Mouse (Mus musculus) left cerebral cortex, adult 2 months (tissue): ENCODE measurements around the gene Parp3. TPM values are rescaled to one million over a fixed set of nuclear protein-coding genes. Genes with fewer than 3 reads are reported as not detected.

Source experiments
- DNase-seq, 2 experiments: peaks; one replicate each; pipeline ENCODE4 v3.0.0; 2021 to 2022; ENCODE audit warnings: low spot score in 2 of 2, mixed read lengths in 1 of 2; ENCODE audit errors: extremely low spot score in 1 of 2
- H3K27ac ChIP-seq: fragments of 200-600 bp; 2 replicates; pipeline ENCODE4 v1.8.1; 2022
- H3K4me3 ChIP-seq: fragments of 200-600 bp; 2 replicates; pipeline ENCODE4 v1.8.1; 2022
- CTCF ChIP-seq: fragments of 200-600 bp; IDR thresholded peaks from 2 replicates; pipeline ENCODE4 v1.8.1; 2022; ENCODE audit warnings: antibody characterized with exemption, mild to moderate bottlenecking, moderate library complexity
- intact Hi-C: fragments of 180-260 bp; cut with DNase I; formaldehyde crosslinking; loops from one replicate; pipeline ENCODE4 v1.15.1; 2025
- total RNA-seq, 2 experiments: library from RNA; stranded (reverse); gene quantifications; 2 replicates each; pipeline ENCODE4 v1.2.3; 2021

Gene Parp3
- total RNA-seq, 2 experiments from 2014 or later, result 4.4 to 4.9 TPM

DNA sequence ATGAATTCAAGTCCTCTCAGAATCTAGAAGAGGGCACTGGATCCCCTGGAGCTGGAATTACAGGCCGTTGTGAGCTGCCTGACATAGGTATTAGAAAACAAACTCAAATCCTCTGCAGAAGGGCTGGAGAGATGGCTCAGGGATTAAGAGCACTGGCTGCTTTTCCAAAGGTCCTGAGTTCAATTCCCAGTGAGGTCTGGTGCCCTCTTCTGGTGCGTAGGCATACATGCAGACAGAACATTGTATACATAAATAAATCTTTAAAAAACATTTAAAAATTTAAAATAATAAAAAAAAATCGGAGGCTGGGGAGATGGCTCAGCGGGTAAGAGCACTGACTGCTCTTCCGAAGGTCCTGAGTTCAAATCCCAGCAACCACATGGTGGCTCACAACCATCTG, 34.1 kb downstream of the Parp3 start:
- intact Hi-C loops, result no loop called here
- TF ChIP-seq CTCF, result peak; percentile 61
- no peak for DNase-seq
- Histone ChIP-seq H3K4me3 (no peak overlapping the region), H3K27ac (no peak overlapping the region)

DNA sequence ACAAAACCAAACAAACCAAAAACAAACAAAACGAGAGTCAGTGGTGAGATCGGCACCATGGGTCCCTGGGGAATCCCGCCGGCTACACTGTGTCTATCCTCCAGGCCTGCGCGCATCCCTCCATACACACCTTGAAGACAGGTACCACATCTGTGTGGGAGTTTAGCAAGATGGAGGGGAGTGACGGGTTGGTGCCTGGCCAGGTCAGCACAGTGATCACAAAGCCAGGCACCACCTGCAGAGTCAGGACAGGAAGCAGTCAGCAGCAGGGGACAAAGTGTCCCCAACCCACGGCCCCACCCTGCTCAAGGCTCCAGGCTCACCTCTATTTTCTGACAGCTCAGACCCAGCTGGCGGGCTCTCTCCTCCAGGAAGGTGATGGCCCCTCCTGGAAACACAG, 40.2 kb downstream of the Parp3 start:
- no peak for DNase-seq
- Histone ChIP-seq H3K27ac (no peak overlapping the region), H3K4me3 (no peak overlapping the region)
- TF ChIP-seq CTCF, result no peak
- intact Hi-C loops, result no loop called here

DNA sequence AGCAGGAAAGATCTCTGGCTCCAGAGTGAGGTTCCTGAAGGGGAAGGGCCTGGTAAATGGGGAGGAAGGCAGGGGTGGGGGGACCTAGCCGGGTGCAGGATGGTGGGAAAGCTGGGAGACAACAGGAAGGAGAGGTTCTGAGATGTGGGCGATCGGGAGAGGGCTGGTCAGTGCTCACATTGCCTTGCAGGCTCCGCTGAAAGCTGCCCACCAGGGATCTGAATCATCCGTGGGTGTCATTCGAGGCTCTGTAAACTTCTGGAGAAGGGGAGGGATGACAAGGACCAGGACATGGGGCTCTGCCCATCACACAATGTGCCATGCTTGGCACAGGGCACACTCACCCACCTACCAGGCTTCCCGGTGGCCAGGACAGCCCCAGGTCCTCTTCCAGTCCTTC, 43.4 kb downstream of the Parp3 start:
- no peak for TF ChIP-seq CTCF
- DNase-seq, result peak in 1 of 2 experiments; percentile 60
- intact Hi-C loops, result no loop called here
- Histone ChIP-seq H3K27ac (peak overlapping the region; percentile 67; the same call in 1 of the 2 replicates), H3K4me3 (no peak overlapping the region)

DNA sequence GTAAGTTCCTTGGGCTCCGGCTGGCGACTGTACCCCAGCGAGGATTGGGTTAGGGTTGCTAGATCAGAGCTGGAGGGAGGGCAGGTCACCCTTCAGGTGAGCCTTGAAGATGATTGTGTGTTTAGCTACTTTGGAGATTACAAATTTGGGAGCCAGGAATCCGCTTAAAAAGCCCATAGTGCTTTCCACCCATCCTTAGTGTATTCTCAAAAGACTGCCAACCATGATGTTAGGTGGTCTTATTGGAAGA, 46.8 kb downstream of the Parp3 start:
- H3K4me3 ChIP-seq, result peak overlapping the region; percentile 75
- intact Hi-C loops, result no loop called here
- peak overlapping the region; percentile 95 for H3K27ac ChIP-seq

DNA sequence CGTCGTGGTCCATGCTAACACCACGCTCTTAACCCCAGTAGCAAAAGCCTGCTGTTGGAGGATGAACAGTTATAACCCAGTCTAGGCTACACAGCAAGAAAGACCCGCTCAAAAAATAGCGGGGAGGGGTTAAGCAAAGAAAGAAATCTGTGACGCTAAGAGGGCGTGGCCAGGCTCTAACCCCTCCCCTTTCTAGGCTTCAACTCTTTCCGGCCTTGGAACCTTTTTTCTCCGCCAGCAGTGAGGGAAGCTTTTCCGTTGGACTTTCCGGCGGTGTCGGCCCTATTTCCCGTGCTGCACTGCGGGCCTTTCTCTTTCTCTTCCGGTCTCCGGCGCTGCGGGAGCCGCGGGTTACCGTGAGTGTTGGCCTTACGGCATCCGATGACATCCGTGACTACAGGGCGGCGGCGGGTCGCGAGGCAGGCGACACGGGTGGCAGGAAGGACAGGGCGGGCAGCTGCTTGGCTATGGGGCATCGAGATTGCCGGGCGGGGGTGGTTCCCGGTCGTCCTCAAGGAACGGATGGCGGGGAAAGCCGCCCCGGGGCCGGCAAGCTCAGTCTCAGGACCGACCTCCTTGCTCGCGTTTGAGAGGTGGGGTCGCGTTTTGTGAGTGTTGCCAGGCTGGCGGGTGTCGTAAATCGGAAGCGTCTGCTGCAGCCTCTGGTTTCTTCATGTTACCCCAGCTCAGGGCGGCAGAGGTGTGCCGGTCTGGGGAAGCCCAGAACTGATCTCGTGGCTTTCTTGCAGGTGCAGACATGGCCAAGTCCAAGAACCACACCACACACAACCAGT, 47.3 kb downstream of the Parp3 start, which contains the start of gene Rpl29:
TSS of gene Rpl29 (plus strand) at position 234 of the 794 bp plus-strand sequence.
- intact Hi-C loops, result loop anchor here (2.0 to 10.0 kb wide), 3 partner anchors 47 to 255 kb away; partner anchors contain the start of genes Parp3 and Wdr82
- peak within 1 kb of the TSS; percentile 95 for H3K27ac ChIP-seq

More for the DNA sequence above, 46.8 kb downstream of the Parp3 start:
- TF ChIP-seq CTCF, result no peak
- no peak for DNase-seq

DNA sequence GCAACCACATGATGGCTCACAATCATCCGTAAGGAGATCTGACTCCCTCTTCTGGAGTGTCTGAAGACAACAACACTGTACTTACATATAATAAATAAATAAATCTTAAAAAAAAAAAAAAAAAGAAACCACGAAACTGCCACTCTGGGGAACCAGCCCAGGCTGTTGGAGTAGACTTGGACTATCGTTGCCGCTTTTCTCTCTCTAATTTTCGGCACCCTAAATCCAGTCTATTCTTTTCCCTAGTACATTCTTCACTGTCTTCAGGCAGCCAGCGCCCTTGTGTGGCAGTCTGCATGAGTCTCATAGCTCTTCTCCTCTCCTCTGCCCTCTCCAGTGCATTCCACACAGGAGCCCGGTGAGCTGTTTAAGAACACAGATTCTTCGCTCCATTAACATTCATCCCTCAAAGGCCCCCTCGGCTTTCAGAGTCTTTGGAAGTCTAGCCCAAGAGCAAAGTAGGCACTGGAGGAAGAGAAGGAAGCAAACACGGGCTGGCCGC, 48.0 kb downstream of the Parp3 start:
- TF ChIP-seq CTCF, result peak; percentile 5
- Histone ChIP-seq H3K27ac (peak overlapping the region; percentile 95), H3K4me3 (peak overlapping the region; percentile 75)
- no peak for DNase-seq
- intact Hi-C loops, result loop anchor here (2.0 to 10.0 kb wide), 3 partner anchors 48 to 254 kb away; partner anchors contain the start of genes Parp3 and Wdr82

More for the DNA sequence above, 47.3 kb downstream of the Parp3 start, which contains the start of gene Rpl29:
- TF ChIP-seq CTCF, result no peak
- peak; percentile 92 to 94 for DNase-seq
- H3K4me3 ChIP-seq, result peak within 1 kb of the TSS; percentile 75

DNA sequence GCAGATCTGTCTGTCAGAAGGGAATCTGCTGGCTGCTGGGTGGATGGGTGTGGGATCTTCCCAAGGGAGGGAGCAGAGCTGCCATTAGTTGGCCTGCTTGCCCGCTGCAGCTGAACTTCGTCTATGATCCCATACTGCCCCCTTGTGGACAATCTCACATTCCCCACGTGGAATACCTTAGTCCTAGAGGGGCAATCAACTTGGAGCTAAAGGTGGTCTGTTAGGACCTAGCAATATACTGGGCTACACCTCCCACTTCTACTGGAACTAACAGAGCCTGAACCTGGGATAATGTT, 54.9 kb downstream of the Parp3 start:
- peak overlapping the region; percentile 18; the same call in 1 of the 2 replicates for H3K4me3 ChIP-seq
- peak; percentile 82 to 83 for DNase-seq
- peak; percentile 94 for TF ChIP-seq CTCF
- intact Hi-C loops, result loop anchor here (1.0 to 10.0 kb wide), 4 partner anchors 116 to 247 kb away; partner anchors contain the start of gene Wdr82
- H3K27ac ChIP-seq, result peak overlapping the region; percentile 71

DNA sequence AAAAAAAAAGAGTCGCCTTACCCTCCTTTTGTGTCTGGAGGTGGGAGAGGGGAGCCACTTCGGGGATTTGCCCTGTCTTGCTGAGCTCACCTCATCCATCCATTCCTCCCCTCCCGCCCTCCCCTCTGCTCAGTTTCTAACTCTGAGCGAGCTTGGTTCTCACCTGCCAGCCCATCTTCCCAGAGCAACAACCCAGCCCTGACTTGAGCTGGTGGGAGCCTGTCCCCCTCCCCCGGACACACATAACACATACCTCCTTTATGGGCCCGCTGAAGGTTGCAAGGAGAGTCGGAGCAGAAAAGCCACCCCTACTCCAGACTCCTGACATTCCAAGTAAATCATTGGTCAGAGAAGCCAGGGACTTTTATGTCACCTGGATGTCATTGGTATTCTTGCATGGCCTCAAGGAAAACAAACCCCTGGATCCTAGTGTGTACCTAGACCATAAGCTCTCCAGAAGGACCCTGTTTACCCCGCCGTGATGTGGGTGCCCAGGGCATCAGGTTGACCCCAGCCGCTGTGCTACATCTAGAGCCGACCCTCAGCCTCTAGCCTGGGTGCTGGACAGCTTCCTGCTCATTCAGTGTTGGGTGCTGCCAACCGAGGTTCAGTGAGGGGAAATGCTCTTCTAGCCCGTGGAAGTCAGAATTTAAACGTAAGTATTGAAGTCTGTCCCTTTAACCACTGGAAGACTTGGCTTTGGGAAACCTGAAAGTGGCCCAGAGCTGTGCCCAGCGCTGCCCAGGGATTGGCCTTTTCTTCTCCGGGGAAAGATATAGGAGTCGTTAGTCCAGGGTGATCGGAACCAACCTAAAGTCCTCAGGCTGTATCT, 55.5 kb downstream of the Parp3 start:
- peak overlapping the region; percentile 71 for H3K27ac ChIP-seq
- intact Hi-C loops, result loop anchor here (1.0 to 10.0 kb wide), 3 partner anchors 132 to 246 kb away; partner anchors contain the start of gene Wdr82
- no peak for DNase-seq
- H3K4me3 ChIP-seq, result peak overlapping the region; percentile 18; the same call in 1 of the 2 replicates
- TF ChIP-seq CTCF, result no peak

DNA sequence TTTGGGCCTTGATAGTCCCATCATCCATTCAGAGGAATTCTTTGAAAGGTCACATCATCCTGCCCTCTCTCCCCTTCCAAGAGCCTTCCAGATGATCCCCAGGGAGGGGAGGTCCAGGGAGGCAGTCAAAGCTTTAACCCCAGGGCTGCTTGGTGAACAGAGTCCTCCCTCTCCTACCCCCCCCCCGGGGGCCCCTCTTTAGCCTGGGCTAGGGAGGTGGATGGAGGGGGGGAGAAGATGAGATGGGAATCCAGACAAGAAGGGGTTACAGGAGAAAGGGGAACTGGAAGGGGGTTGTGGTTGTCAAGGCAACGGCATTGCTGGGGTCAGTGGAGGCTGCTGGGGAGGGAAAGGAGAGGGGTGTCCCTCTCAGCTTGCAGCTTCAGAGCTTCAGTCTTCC, 56.1 kb downstream of the Parp3 start:
- intact Hi-C loops, result loop anchor here (1.0 to 10.0 kb wide), 3 partner anchors 131 to 246 kb away; partner anchors contain the start of gene Wdr82

More for the DNA sequence above, 56.1 kb downstream of the Parp3 start:
- DNase-seq, result no peak
- Histone ChIP-seq H3K4me3 (no peak overlapping the region), H3K27ac (peak overlapping the region; percentile 71)
- no peak for TF ChIP-seq CTCF

Other genes with a start within 250 kb of the Parp3 start
- 100 to 1,000 TPM; 138 to 140 TPM for gene Alas1, start 228.3 kb downstream of the Parp3 start, total RNA-seq
- gene Poc1a, start 195.9 kb downstream of the Parp3 start, total RNA-seq, result 10 to 100 TPM; 18.6 to 19.6 TPM
- gene Dusp7, start 108.3 kb downstream of the Parp3 start, total RNA-seq, result 100 to 1,000 TPM; 105 to 115 TPM
- 100 to 1,000 TPM; 273 to 308 TPM for gene Rpl29, start 47.5 kb downstream of the Parp3 start, total RNA-seq
- gene Acy1, start 38.6 kb downstream of the Parp3 start, total RNA-seq, result 10 to 100 TPM; 16.0 to 18.7 TPM
- gene Abhd14b, start 29.5 kb downstream of the Parp3 start, total RNA-seq, result 10 to 100 TPM; 12.2 to 14.1 TPM
- 10 to 100 TPM; 38.4 to 38.6 TPM for gene Abhd14a, start 29.3 kb downstream of the Parp3 start, total RNA-seq
- gene Pcbp4, start 23.7 kb downstream of the Parp3 start, total RNA-seq, result 100 to 1,000 TPM; 202 to 207 TPM
- gene Gpr62, start 11.0 kb downstream of the Parp3 start, total RNA-seq, result 1 to 10 TPM; 7.4 to 7.6 TPM
- gene Rrp9, start 986 bp downstream of the Parp3 start, total RNA-seq, result 10 to 100 TPM; 35.4 to 38.3 TPM
- not detected for gene Iqcf1, start 23.0 kb upstream of the Parp3 start, total RNA-seq
- gene Iqcf5, start 37.6 kb upstream of the Parp3 start, total RNA-seq, result not detected
- gene Iqcf3, start 84.7 kb upstream of the Parp3 start, total RNA-seq, result not detected
- gene Iqcf4, start 94.0 kb upstream of the Parp3 start, total RNA-seq, result not detected
- not detected for gene Iqcf6, start 149.6 kb upstream of the Parp3 start, total RNA-seq
- 10 to 100 TPM; 57.0 to 60.5 TPM for gene Grm2, start 179.1 kb upstream of the Parp3 start, total RNA-seq
- gene Tex264, start 209.0 kb upstream of the Parp3 start, total RNA-seq, result 10 to 100 TPM; 92.2 to 98.1 TPM